Mouse (Mus musculus) limb, embryonic 11.5 days (tissue): ENCODE results near the gene Gm128. TPM values are rescaled to one million over a fixed set of nuclear protein-coding genes. Genes with fewer than 3 reads are reported as not detected.

ENCODE experiments used
- ATAC-seq: fragments of 200-750 bp; cut with Nextera tagmentation; 2 replicates; pipeline ENCODE4 v1.8.0; 2017; ENCODE audit warnings: low read depth; ENCODE audit not compliant: insufficient number of reproducible peaks, low FRiP score, low TSS enrichment
- DNase-seq: peaks from one replicate; pipeline ENCODE4 v3.0.0-alpha.2; 2015; ENCODE audit warnings: low spot score
- H3K27ac ChIP-seq: fragments of 300-500 bp; sonication (generic); replicated peaks from 2 replicates; pipeline ENCODE4 v1.5.1; 2014; ENCODE audit warnings: low read depth, mild to moderate bottlenecking, low read length
- H3K27me3 ChIP-seq: fragments of 300-500 bp; sonication (generic); 2 replicates; pipeline ENCODE4 v1.6.1; 2014; ENCODE audit warnings: mild to moderate bottlenecking, low read length, mixed read lengths; ENCODE audit not compliant: control insufficient read depth, insufficient read depth
- H3K36me3 ChIP-seq: fragments of 300-500 bp; sonication (generic); 2 replicates; pipeline ENCODE4 v1.6.1; 2014; ENCODE audit warnings: mild to moderate bottlenecking, low read length, moderate library complexity, mixed read lengths; ENCODE audit not compliant: control insufficient read depth, insufficient read depth
- H3K4me1 ChIP-seq: fragments of 300-500 bp; sonication (generic); 2 replicates; pipeline ENCODE4 v1.6.1; 2014; ENCODE audit warnings: low read length, mixed read lengths; ENCODE audit not compliant: control insufficient read depth, insufficient read depth
- H3K4me2 ChIP-seq: fragments of 300-500 bp; sonication (generic); 2 replicates; pipeline ENCODE4 v1.6.1; 2014; ENCODE audit warnings: low read depth, mild to moderate bottlenecking, moderate library complexity; ENCODE audit not compliant: severe bottlenecking
- H3K4me3 ChIP-seq: fragments of 300-500 bp; sonication (generic); 2 replicates; pipeline ENCODE4 v1.5.1; 2014; ENCODE audit warnings: low read depth, low read length
- H3K9ac ChIP-seq: fragments of 300-500 bp; sonication (generic); 2 replicates; pipeline ENCODE4 v1.6.1; 2014; ENCODE audit warnings: mild to moderate bottlenecking, low read length
- H3K9me3 ChIP-seq: fragments of 300-500 bp; sonication (generic); 2 replicates; pipeline ENCODE4 v1.6.1; 2016; ENCODE audit warnings: low read length; ENCODE audit not compliant: control insufficient read depth
- WGBS: fragments of 180-500 bp; shearing (Covaris S2); extraction: QIAGEN DNeasy Blood & Tissue Kit; methylation state at CpG from one replicate; pipeline ENCODE4 v1.1.7; 2014; 5-methylcytosine and 5-hydroxymethylcytosine counted together
- polyA plus RNA-seq: library from polyadenylated mRNA; unstranded; fragments of >200 nt; fragmentation: Nextera tagmentation; extraction: Ambion mirVana; gene quantifications from 2 replicates; pipeline ENCODE4 v1.2.1, GENCODE M21; 2014

Gene Gm128
- 0.53 and 0.82 TPM in 2 replicates for polyA plus RNA-seq

GRCm38 (mm10) chr3:95241498-95241897 lies at the start of gene Gm128:
Gene Gm128, minus strand, starts transcription at chr3:95241598.
- ATAC-seq, result no peak
- 0 out of 2 replicates have a peak within 1 kb of the TSS, but pooled peaks have one; percentile 4 for H3K9ac ChIP-seq
- peak within 1 kb of the TSS; percentile 33 for H3K4me2 ChIP-seq
- peak within 1 kb of the TSS; percentile 12; the same call in 1 of the 2 replicates for H3K4me3 ChIP-seq
- 75% methylated on average over 7 of the region's 7 CpGs for WGBS
- no peaks in the 10 kb centered on the region for H3K9me3 ChIP-seq
- no peak within 1 kb of the TSS for H3K27ac ChIP-seq
- H3K4me1 ChIP-seq, result no peaks in the 10 kb centered on the region
- peaks cover 6% of the 10 kb centered on the region; the same call in 1 of the 2 replicates for H3K36me3 ChIP-seq
- no peak for DNase-seq
- H3K27me3 ChIP-seq, result no peaks in the 10 kb centered on the region

DNA sequence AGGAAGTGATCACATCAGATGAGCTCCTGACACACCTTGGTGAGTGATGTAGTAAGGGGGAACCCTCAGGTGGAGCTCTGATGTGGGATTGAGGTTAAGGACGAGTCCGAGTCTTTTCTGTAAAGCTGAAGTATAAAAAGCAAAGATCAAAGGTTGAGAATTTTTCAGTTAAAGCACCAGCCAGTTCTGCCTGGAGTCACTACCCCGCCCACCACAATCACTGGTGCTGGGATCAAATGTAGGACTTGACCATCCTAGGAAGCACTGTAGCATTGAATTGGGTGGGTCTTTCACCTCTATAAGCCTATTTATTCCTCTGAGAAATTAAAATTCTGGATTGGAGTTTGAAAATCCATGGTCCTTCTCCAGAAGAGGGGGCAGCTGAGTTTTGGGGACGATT lies 49.6 kb upstream of the Gm128 start:
- DNase-seq (no peak), ATAC-seq (no peak)
- H3K27me3 ChIP-seq, result no peaks in the 10 kb centered on the region
- no peak overlapping the region for H3K4me2 ChIP-seq
- no peak overlapping the region for H3K27ac ChIP-seq
- no peak overlapping the region for H3K4me3 ChIP-seq
- no peak overlapping the region for H3K9ac ChIP-seq
- no peaks in the 10 kb centered on the region for H3K9me3 ChIP-seq
- whole genome bisulfite sequencing, result 85% methylated on average over 4 of the region's 4 CpGs
- no peaks in the 10 kb centered on the region; the same call in 1 of the 2 replicates for H3K4me1 ChIP-seq
- H3K36me3 ChIP-seq, result peaks cover 2% of the 10 kb centered on the region; the same call in 1 of the 2 replicates

- ATAC-seq, result no peak
- DNase-seq, result no peak
- H3K27ac ChIP-seq, result no peak overlapping the region
- H3K4me2 ChIP-seq, result no peak overlapping the region
- H3K27me3 ChIP-seq, result no peaks in the 10 kb centered on the region
- no peaks in the 10 kb centered on the region for H3K4me1 ChIP-seq
- no peak overlapping the region for H3K4me3 ChIP-seq
- H3K36me3 ChIP-seq, result peaks cover 2% of the 10 kb centered on the region; the same call in 1 of the 2 replicates
- WGBS, result 71% methylated on average over 6 of the region's 6 CpGs
- H3K9me3 ChIP-seq, result no peaks in the 10 kb centered on the region
- no peak overlapping the region for H3K9ac ChIP-seq
These were observed 48.8 kb upstream of the Gm128 start for GRCm38 (mm10) chr3:95290156-95290555.

GRCm38 (mm10) chr3:95289419-95289818 lies 48.0 kb upstream of the Gm128 start:
- no peak overlapping the region for H3K4me3 ChIP-seq
- H3K27me3 ChIP-seq, result no peaks in the 10 kb centered on the region
- H3K36me3 ChIP-seq, result peaks cover 2% of the 10 kb centered on the region; the same call in 1 of the 2 replicates
- no peak for DNase-seq
- no peak overlapping the region for H3K27ac ChIP-seq
- H3K4me2 ChIP-seq, result no peak overlapping the region
- ATAC-seq, result no peak
- H3K4me1 ChIP-seq, result no peaks in the 10 kb centered on the region; the same call in 1 of the 2 replicates
- no peaks in the 10 kb centered on the region for H3K9me3 ChIP-seq
- no peak overlapping the region for H3K9ac ChIP-seq
- 90% methylated on average over 4 of the region's 4 CpGs for WGBS

GRCm38 (mm10) chr3:95287541-95287940 lies 46.1 kb upstream of the Gm128 start:
- 93% methylated on average over 3 of the region's 3 CpGs for WGBS
- peaks cover 2% of the 10 kb centered on the region; the same call in 1 of the 2 replicates for H3K36me3 ChIP-seq
- no peak overlapping the region for H3K9ac ChIP-seq
- no peaks in the 10 kb centered on the region for H3K27me3 ChIP-seq
- no peak for DNase-seq
- H3K27ac ChIP-seq, result no peak overlapping the region
- H3K4me3 ChIP-seq, result no peak overlapping the region
- H3K9me3 ChIP-seq, result no peaks in the 10 kb centered on the region
- no peak overlapping the region for H3K4me2 ChIP-seq
- ATAC-seq, result no peak
- peaks cover 8% of the 10 kb centered on the region for H3K4me1 ChIP-seq

GRCm38 (mm10) chr3:95286510-95286909 lies 45.1 kb upstream of the Gm128 start:
- H3K4me1 ChIP-seq, result peaks cover 8% of the 10 kb centered on the region
- WGBS, result 86% methylated on average over 7 of the region's 7 CpGs

GRCm38 (mm10) chr3:95286011-95286410 lies 44.6 kb upstream of the Gm128 start:
- 61% methylated on average over 5 of the region's 5 CpGs for WGBS
- no peak overlapping the region for H3K9ac ChIP-seq
- no peak overlapping the region for H3K4me2 ChIP-seq
- peaks cover 8% of the 10 kb centered on the region for H3K4me1 ChIP-seq
- DNase-seq, result peak; percentile 17
- H3K27me3 ChIP-seq, result no peaks in the 10 kb centered on the region
- H3K9me3 ChIP-seq, result no peaks in the 10 kb centered on the region
- H3K36me3 ChIP-seq, result peaks cover 2% of the 10 kb centered on the region; the same call in 1 of the 2 replicates
- no peak overlapping the region for H3K4me3 ChIP-seq
- H3K27ac ChIP-seq, result no peak overlapping the region
- ATAC-seq, result no peak

More at GRCm38 (mm10) chr3:95286510-95286909, 45.1 kb upstream of the Gm128 start:
- DNase-seq, result no peak
- Histone ChIP-seq H3K9me3 (no peaks in the 10 kb centered on the region), H3K27me3 (no peaks in the 10 kb centered on the region), H3K36me3 (peaks cover 2% of the 10 kb centered on the region; the same call in 1 of the 2 replicates), H3K4me3 (no peak overlapping the region), H3K4me2 (no peak overlapping the region), H3K27ac (no peak overlapping the region), H3K9ac (no peak overlapping the region)
- ATAC-seq, result no peak

GRCm38 (mm10) chr3:95285390-95285789 lies 44.0 kb upstream of the Gm128 start:
- H3K4me1 ChIP-seq, result peaks cover 8% of the 10 kb centered on the region
- peaks cover 2% of the 10 kb centered on the region; the same call in 1 of the 2 replicates for H3K36me3 ChIP-seq
- no peaks in the 10 kb centered on the region for H3K9me3 ChIP-seq
- DNase-seq, result no peak
- H3K4me3 ChIP-seq, result no peak overlapping the region
- 93% methylated on average over 5 of the region's 5 CpGs for WGBS
- H3K4me2 ChIP-seq, result no peak overlapping the region
- no peak overlapping the region for H3K9ac ChIP-seq
- H3K27me3 ChIP-seq, result no peaks in the 10 kb centered on the region
- H3K27ac ChIP-seq, result no peak overlapping the region
- no peak for ATAC-seq
